Mouse (Mus musculus) c-Kit-negative CD71-positive TER-119-positive erythroid progenitor cells, embryonic 14.5 days (primary cell): Measurements from ENCODE around the gene 4930432K21Rik.

ENCODE experiments used
- DNase-seq: peaks from one replicate; pipeline ENCODE4 v3.0.0-alpha.2; 2013; ENCODE audit warnings: low read depth, low spot score

The 4930432K21Rik gene

DNA sequence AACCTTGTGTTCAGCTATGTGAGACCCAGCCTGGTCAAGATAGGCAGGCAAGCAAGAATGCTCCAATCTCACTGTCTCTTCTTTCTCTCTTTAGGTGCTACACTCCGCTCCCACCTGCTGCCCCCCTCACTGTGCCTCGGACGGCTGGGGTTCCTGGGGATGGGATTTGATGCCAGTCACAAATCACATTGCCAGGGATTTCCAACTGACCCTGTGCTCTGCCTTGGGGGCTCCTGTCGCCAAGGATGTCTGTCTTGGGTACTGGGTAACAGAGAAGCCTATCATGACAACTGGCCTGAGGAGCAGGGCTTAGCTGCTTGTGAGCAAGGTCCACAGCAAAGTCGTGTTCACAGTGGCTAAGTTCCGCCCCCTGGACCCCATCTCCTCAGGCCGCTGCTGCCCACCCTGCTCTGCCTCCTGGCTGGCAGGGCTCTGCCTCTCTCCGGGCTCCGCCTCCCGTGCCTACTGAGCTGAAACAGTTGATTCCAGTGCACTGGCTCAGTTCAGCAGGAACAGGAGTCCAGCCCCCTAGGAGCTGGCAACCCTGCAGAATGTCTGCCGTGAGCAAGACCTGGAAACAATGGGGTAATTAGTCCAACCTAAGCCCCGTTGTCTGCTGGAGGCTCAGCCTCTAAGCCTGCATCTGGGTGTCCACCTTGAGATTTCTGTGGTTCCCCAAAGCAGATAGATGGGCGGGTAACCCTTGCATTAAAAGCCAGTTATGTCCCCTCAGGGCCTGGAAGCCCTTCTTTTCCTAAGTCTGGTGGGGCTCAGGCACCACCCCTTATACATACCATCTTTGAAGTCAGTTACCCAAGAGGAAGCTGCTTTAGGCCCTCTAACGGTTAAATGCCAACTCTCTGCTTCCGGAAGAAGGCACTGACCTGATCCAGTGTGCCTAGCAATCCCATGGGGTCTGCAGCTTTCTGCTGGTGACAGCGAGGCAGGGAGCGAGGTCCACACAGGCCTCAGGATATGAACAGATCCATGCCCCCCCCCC lies 60.9 kb downstream of the 4930432K21Rik start:
- no peak for DNase-seq

DNA sequence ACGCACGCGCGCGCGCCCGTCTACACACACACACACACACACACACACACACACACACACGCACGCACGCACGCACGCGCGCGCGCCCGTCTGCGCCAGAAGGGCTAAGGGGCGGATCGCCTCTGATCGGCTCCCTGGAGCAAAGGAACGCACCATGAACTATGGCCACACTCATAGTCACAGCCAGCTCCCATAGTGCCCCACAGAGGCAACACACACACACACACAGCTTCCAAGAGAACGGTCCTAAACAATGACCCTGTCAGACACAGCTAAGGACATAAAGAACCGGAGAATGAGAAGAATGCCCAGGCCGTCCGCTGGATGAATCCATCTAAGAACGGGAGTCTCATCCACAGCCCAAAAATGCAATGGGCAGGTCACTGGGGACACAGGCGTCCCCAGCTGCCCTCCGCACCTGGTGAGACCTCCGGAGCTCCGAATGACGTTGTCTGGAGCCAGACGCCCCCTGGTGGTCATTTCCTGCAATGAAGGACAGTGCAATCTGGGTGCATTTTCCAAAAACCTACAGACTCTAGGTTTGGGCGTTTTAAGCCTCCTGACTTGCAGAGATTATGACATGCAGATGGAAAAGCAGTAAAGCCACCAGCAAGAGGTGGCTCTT lies 62.5 kb downstream of the 4930432K21Rik start:
- peak; percentile 59 for DNase-seq

DNA sequence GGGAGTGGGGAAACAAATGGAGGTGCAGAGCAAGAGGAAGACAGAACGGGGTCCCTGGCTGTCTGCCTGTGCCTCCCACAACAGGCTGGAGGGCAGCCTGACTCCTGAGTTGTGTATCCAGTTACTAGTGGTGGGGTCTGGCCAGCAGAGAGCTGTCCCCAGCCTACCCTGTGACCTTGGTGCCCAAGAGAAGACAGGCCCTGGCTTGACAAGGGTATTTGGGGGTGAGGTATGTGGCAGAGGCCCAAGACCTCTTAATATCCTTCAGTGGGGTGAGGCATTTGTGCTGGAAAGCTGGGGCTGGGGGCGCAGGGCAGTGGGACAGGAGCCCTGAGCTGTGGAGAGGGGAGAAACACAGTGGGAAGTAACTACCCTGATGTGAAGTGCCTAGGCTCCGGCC lies 63.4 kb downstream of the 4930432K21Rik start:
- DNase-seq, result no peak

DNA sequence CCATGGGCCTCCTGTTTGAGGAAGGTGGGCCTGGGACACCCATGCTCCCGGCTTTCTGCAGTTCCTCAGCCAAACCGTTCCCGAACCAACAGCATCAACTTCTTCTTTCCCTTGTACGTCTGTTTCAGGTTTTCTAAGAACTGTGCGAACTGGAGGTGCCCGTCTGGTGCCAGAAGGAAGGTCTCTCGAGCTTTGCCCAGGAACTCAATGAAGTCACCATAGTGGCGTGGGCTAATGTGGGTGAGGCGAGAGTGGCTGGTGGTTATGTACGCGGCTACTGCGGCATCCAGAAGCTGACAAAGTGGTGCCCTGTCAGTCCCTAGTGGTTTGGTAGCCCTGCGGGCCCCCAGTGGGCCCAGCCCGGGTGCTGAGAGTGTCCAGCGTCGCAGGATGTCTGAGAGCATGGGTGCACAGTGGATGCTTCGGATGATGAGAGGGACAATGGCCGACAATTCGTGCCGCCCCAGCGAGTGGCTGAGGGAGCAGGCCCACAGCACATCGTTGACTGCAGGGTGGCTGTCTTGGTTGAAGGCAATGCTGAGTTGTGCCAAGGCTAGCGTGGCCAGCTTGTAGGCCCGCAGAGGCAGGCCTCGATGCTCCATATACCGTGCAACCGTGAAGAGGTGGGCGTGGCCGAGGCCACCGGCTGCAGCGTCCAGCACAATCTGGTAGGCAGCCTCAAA lies 64.2 kb downstream of the 4930432K21Rik start:
- no peak for DNase-seq

DNA sequence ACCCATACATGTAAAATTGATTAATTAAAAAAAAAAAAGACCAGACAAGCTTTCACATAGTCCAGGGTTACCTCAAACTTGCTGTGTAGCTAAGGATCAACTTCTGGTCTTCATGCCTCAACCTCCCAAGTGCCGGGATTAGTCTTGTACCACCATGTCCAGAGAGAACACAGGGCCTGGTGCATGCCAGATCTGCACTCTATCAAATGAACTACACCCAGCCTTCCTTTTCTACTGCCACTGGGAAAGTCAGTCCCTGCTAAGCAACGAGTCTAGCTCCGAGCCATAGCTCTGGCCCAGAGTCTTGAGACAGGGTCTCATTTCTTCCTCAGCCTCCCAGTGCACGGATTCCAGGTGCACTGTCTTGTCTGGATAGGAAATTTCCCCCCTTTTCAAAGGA lies 65.5 kb downstream of the 4930432K21Rik start:
- DNase-seq, result no peak

DNA sequence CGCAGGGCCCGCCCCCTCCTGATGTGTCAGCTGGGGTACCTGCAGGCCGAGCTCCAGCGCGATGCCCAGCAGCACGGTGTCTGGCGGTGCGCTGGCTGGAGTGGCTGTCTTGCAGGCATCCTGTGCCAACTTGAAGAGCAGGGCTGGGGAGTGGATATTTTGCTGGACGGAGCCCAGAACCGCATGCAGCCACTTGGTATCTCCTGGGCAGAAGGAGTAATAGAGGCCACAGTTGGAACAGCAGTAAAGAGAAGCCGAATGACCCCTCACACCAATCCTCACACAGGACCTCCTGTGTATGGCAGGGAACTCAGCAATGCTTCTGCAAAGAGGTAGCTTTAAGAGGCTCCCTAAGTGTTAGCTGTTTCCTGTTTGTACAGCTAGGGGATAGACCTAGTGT lies 69.4 kb downstream of the 4930432K21Rik start:
- DNase-seq, result no peak

DNA sequence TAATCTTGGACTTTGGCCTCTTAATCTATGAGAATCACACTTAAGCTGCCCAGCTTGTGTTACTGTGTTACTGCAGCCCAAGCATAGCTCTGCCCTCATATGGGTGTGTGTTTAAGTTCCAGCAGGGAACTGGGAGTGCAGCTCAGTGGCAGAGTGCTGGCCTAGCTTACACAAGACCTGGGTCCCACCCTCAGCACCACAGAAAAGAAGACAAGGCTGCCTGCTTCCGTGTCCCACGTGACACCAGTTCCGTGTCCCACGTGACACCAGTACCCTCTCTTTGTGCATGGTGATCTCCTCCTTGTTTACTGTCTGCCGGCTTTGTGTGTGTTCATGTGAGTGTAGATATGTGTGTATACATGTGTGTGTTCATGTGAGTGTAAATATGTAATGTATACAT lies 70.3 kb downstream of the 4930432K21Rik start:
- DNase-seq, result no peak

DNA sequence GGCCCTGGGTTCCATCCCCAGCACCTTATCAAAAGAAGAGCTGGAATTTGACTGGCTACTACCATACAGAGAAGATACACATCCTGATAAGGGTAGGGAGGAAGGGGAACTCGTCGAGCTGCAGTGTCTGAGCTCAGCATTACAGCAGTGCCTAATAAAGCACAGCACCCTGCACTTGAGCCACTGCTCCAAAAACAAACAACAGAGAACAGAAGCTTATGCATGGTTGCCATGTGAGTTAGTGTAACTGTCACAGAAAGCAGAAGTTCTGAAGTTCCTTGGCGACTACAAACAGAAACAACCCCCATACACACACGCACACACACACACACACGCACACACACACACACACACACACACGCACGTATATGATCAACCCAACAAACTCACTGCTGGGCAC lies 72.3 kb downstream of the 4930432K21Rik start:
- DNase-seq, result no peak
